Mouse (Mus musculus): ENCODE results near the gene Rnf144b. TPM values are rescaled to one million over a fixed set of nuclear protein-coding genes. Genes with fewer than 3 reads are reported as not detected.

The Rnf144b gene
- polyA plus RNA-seq, 1 experiment from 2014 or later, result 3.7 TPM

- H3K4me2 ChIP-seq (replicated peaks; ENCODE audit: low read depth), result no peak overlapping the region
- DNase-seq (ENCODE audit: low spot score), result no peak
- ATAC-seq (ENCODE audit: low FRiP score, low TSS enrichment), result no peak
- no peaks in the 10 kb centered on the region for H3K9me3 ChIP-seq (ENCODE audit: control insufficient read depth, low read length)
- H3K36me3 ChIP-seq (ENCODE audit: control insufficient read depth, insufficient read depth, low read length), result no peaks in the 10 kb centered on the region
- WGBS, result 41% methylated on average over 3 of the region's 3 CpGs
- H3K27ac ChIP-seq (replicated peaks), result no peak overlapping the region
- H3K27me3 ChIP-seq (ENCODE audit: control insufficient read depth, insufficient read depth, low read length), result no peaks in the 10 kb centered on the region
- no peak overlapping the region for H3K4me3 ChIP-seq (ENCODE audit: low read depth, low read length)
- TF ChIP-seq EP300 (optimal IDR thresholded peaks at IDR 0.05), result no peak
- TF ChIP-seq CTCF (IDR thresholded peaks at IDR 0.05; ENCODE audit: low read depth), result no peak
- no peaks in the 10 kb centered on the region for H3K4me1 ChIP-seq (replicated peaks; ENCODE audit: control insufficient read depth, insufficient read depth)
- no peak overlapping the region for H3K9ac ChIP-seq (ENCODE audit: low read length)
Observed at GRCm38 (mm10) chr13:47112924-47113323, 9.5 kb upstream of the Rnf144b start.

DNA sequence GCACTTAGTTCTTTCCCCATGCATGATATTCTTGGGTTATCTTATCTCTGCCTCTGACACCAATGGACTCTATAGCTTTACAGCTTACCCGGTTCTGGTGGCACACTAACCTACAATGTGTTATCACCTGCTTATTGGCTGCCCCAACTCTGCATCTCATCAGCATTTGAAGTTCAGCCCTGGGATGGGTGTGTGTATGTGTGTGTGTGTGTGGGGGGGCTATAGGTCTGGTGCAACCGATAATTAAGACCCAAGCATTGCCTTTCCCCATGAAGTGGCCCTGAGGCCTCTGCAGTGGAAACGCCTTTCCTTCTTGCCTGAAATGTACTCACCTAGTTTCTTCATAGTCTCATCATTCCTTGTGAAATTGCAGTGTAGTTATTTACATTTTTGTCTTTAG, 6.5 kb upstream of the Rnf144b start:
- Histone ChIP-seq H3K4me2 (replicated peaks; ENCODE audit: low read depth) (no peak overlapping the region), H3K27ac (replicated peaks) (no peak overlapping the region), H3K9me3 (ENCODE audit: control insufficient read depth, low read length) (no peaks in the 10 kb centered on the region), H3K27me3 (ENCODE audit: control insufficient read depth, insufficient read depth, low read length) (no peaks in the 10 kb centered on the region), H3K4me3 (ENCODE audit: low read depth, low read length) (no peak overlapping the region), H3K9ac (ENCODE audit: low read length) (no peak overlapping the region), H3K36me3 (ENCODE audit: control insufficient read depth, insufficient read depth, low read length) (no peaks in the 10 kb centered on the region), H3K4me1 (replicated peaks; ENCODE audit: control insufficient read depth, insufficient read depth) (no peaks in the 10 kb centered on the region)
- 82% methylated on average over 3 of the region's 3 CpGs for WGBS
- TF ChIP-seq EP300 (optimal IDR thresholded peaks at IDR 0.05), result no peak
- TF ChIP-seq CTCF (IDR thresholded peaks at IDR 0.05; ENCODE audit: low read depth), result no peak
- ATAC-seq (ENCODE audit: low FRiP score, low TSS enrichment) (no peak), DNase-seq (ENCODE audit: low spot score) (no peak)

GRCm38 (mm10) chr13:47121333-47121889, 1.0 kb upstream of the Rnf144b start:
- H3K4me2 ChIP-seq (replicated peaks; ENCODE audit: low read depth), result no peak overlapping the region
- WGBS, result 38% methylated on average over 12 of the region's 12 CpGs
- H3K4me3 ChIP-seq (ENCODE audit: low read depth, low read length), result no peak overlapping the region
- no peaks in the 10 kb centered on the region for H3K27me3 ChIP-seq (ENCODE audit: control insufficient read depth, insufficient read depth, low read length)
- TF ChIP-seq CTCF (IDR thresholded peaks at IDR 0.05; ENCODE audit: low read depth) (peak; percentile 48), EP300 (optimal IDR thresholded peaks at IDR 0.05) (no peak)
- H3K4me1 ChIP-seq (replicated peaks; ENCODE audit: control insufficient read depth, insufficient read depth), result no peaks in the 10 kb centered on the region
- no peak overlapping the region for H3K27ac ChIP-seq (replicated peaks)
- DNase-seq (ENCODE audit: low spot score), result no peak
- no peaks in the 10 kb centered on the region for H3K36me3 ChIP-seq (ENCODE audit: control insufficient read depth, insufficient read depth, low read length)
- ATAC-seq (ENCODE audit: low FRiP score, low TSS enrichment), result no peak
- H3K9ac ChIP-seq (ENCODE audit: low read length), result no peak overlapping the region
- no peaks in the 10 kb centered on the region for H3K9me3 ChIP-seq (ENCODE audit: control insufficient read depth, low read length)

DNA sequence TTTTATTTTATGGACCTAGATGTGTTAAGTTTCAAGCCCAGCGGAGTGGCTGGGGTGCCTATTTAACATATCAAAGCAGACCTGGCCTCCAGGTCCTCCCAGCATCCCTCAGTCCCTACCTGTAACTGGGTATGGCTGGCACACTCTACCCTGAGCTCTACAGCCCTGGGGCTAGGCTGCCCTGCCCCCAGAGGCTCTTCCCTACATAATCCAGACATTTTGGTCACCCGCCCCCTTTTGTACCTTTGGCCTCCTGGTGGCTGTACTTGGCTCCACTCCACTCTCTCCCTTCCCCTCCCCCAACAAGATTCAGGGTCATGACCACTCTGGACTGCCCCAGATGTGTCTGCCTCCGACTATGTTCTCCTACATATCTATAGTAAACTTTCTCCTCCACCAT, 2.0 kb downstream of the Rnf144b start:
- H3K9me3 ChIP-seq (ENCODE audit: control insufficient read depth, low read length), result no peaks in the 10 kb centered on the region
- no peaks in the 10 kb centered on the region for H3K27me3 ChIP-seq (ENCODE audit: control insufficient read depth, insufficient read depth, low read length)
- H3K36me3 ChIP-seq (ENCODE audit: control insufficient read depth, insufficient read depth, low read length), result no peaks in the 10 kb centered on the region
- 54% methylated on average over 3 of the region's 3 CpGs for WGBS
- ATAC-seq (ENCODE audit: low FRiP score, low TSS enrichment), result no peak
- DNase-seq (ENCODE audit: low spot score), result no peak
- no peak overlapping the region for H3K4me3 ChIP-seq (ENCODE audit: low read depth, low read length)
- TF ChIP-seq EP300 (optimal IDR thresholded peaks at IDR 0.05), result no peak
- 0 out of 2 replicates have a peak, but pooled peaks have one; percentile 3 for TF ChIP-seq CTCF (IDR thresholded peaks at IDR 0.05; ENCODE audit: low read depth)
- no peak overlapping the region for H3K4me2 ChIP-seq (replicated peaks; ENCODE audit: low read depth)
- H3K4me1 ChIP-seq (replicated peaks; ENCODE audit: control insufficient read depth, insufficient read depth), result no peaks in the 10 kb centered on the region
- no peak overlapping the region for H3K27ac ChIP-seq (replicated peaks)
- H3K9ac ChIP-seq (ENCODE audit: low read length), result no peak overlapping the region

- 79% methylated on average over 6 of the region's 6 CpGs for WGBS
- TF ChIP-seq CTCF (IDR thresholded peaks at IDR 0.05; ENCODE audit: low read depth) (no peak), EP300 (optimal IDR thresholded peaks at IDR 0.05) (no peak)
Observed at GRCm38 (mm10) chr13:47124986-47125385, 2.5 kb downstream of the Rnf144b start.

GRCm38 (mm10) chr13:47125595-47125994, 3.1 kb downstream of the Rnf144b start:
- H3K9ac ChIP-seq (ENCODE audit: low read length), result no peak overlapping the region
- no peak for ATAC-seq (ENCODE audit: low FRiP score, low TSS enrichment)
- H3K36me3 ChIP-seq (ENCODE audit: control insufficient read depth, insufficient read depth, low read length), result no peaks in the 10 kb centered on the region
- no peak for DNase-seq (ENCODE audit: low spot score)
- H3K27ac ChIP-seq (replicated peaks), result no peak overlapping the region
- TF ChIP-seq CTCF (IDR thresholded peaks at IDR 0.05; ENCODE audit: low read depth) (no peak), EP300 (optimal IDR thresholded peaks at IDR 0.05) (no peak)
- H3K27me3 ChIP-seq (ENCODE audit: control insufficient read depth, insufficient read depth, low read length), result no peaks in the 10 kb centered on the region
- 70% methylated on average over 5 of the region's 5 CpGs for WGBS
- no peak overlapping the region for H3K4me2 ChIP-seq (replicated peaks; ENCODE audit: low read depth)
- H3K9me3 ChIP-seq (ENCODE audit: control insufficient read depth, low read length), result no peaks in the 10 kb centered on the region
- no peak overlapping the region for H3K4me3 ChIP-seq (ENCODE audit: low read depth, low read length)
- no peaks in the 10 kb centered on the region for H3K4me1 ChIP-seq (replicated peaks; ENCODE audit: control insufficient read depth, insufficient read depth)

More at GRCm38 (mm10) chr13:47124986-47125385, 2.5 kb downstream of the Rnf144b start:
- Histone ChIP-seq H3K9me3 (ENCODE audit: control insufficient read depth, low read length) (no peaks in the 10 kb centered on the region), H3K36me3 (ENCODE audit: control insufficient read depth, insufficient read depth, low read length) (no peaks in the 10 kb centered on the region), H3K4me1 (replicated peaks; ENCODE audit: control insufficient read depth, insufficient read depth) (no peaks in the 10 kb centered on the region), H3K27ac (replicated peaks) (no peak overlapping the region), H3K27me3 (ENCODE audit: control insufficient read depth, insufficient read depth, low read length) (no peaks in the 10 kb centered on the region), H3K4me2 (replicated peaks; ENCODE audit: low read depth) (no peak overlapping the region), H3K9ac (ENCODE audit: low read length) (no peak overlapping the region), H3K4me3 (ENCODE audit: low read depth, low read length) (no peak overlapping the region)
- DNase-seq (ENCODE audit: low spot score) (no peak), ATAC-seq (ENCODE audit: low FRiP score, low TSS enrichment) (no peak)

All from stomach, postnatal 0 days (tissue).